Mouse (Mus musculus) adrenal gland, postnatal 25 days (tissue): ENCODE measurements around the gene Cmbl. TPM values are rescaled to one million over a fixed set of nuclear protein-coding genes. Genes with fewer than 3 reads are reported as not detected.
A peak's percentile ranks its signal among the peaks of the same experiment; 100 is the strongest.

ENCODE experiments used
- DNase-seq: peaks from one replicate; pipeline ENCODE4 v3.0.0; 2021; ENCODE audit warnings: mixed read lengths
- long read RNA-seq: library from polyadenylated mRNA; stranded (forward); transcript quantifications from one replicate; pipeline ENCODE4 v2.0.0, GENCODE M21; 2021
- total RNA-seq: library from RNA; stranded (reverse); gene quantifications from 2 replicates; pipeline ENCODE4 v1.2.3, GENCODE M21; 2021

Gene Cmbl
- total RNA-seq, result 180 and 181 TPM in 2 replicates
- long read RNA-seq, transcript Cmbl-204 (6 exons, 777 nt), result minor isoform, 13 of 137 reads
- long read RNA-seq, transcript Cmbl-201 (6 exons, 1,155 nt), result major isoform, 76 of 137 reads
- long read RNA-seq, partial matches to known transcripts, result 11 of 137 reads
- long read RNA-seq, other reads (novel, unspliced or antisense), result 37 of 137 reads

DNA sequence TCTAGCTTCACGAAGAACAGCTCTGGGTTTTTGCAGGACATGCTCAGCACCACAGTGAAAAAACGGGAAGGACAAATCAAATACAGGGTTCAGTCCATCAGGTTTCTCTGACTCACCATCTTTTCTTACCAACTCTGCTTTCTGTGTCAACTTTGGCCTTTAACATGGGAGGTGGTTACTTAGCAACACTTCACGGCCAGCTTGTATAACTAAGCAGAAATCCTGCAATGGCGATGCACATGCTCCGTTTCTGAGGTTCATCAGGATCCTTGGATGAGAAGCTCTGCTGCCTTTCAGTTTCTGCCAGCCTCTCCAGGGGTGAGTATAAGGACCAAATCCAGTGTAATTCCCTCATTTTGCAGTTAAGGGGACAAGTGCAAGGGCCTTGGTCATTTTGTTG, at the start of gene Cmbl:
Gene Cmbl (plus strand): TSS at position 206 of the 400 bp plus-strand sequence.
- no peak for DNase-seq

GRCm38 (mm10) chr15:31517186-31517585, 48.0 kb upstream of the Cmbl start:
- no peak for DNase-seq

GRCm38 (mm10) chr15:31518371-31518770, 46.8 kb upstream of the Cmbl start:
- DNase-seq, result no peak

DNA sequence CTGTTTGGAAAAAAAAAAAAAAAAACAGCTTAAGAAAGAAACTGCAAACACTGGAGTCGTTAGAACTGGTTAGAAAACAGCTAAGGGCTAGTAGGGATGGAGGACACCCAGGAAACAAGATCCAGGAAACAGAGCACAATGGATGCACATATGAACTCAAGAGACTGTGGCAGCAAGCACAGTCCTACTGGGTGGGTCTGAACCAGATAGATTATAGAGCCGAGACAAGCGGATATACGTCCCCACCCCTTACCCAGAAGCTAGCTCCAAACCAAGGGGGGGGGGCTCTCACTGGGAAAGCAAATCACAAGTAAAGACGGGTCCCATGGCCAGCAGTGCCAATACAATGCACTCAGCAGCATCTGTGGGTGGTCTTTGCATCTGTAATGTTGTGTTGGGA, 46.2 kb upstream of the Cmbl start:
- no peak for DNase-seq

- no peak for DNase-seq
These were observed 38.7 kb upstream of the Cmbl start for GRCm38 (mm10) chr15:31526463-31526862.

DNA sequence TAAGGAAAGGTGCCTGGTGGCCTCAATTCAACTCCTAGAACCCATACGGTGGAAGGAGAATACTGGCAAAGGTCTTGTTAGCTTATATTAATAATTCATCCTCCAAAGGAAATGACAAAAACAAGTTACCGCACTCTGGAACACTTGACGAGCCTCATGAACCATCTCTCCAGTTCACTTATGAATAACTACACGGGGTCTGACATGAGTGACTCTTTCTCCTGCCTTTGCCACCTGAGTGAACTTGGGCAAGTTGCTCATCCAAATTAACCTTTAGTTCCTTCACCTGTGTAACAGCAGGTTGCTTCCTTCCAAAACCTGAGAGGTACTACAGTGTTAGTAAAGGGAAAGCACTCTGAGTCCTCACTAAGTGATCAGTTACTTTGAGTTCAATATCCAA, 36.7 kb upstream of the Cmbl start:
- DNase-seq, result no peak

GRCm38 (mm10) chr15:31529103-31529502, 36.1 kb upstream of the Cmbl start:
- no peak for DNase-seq

DNA sequence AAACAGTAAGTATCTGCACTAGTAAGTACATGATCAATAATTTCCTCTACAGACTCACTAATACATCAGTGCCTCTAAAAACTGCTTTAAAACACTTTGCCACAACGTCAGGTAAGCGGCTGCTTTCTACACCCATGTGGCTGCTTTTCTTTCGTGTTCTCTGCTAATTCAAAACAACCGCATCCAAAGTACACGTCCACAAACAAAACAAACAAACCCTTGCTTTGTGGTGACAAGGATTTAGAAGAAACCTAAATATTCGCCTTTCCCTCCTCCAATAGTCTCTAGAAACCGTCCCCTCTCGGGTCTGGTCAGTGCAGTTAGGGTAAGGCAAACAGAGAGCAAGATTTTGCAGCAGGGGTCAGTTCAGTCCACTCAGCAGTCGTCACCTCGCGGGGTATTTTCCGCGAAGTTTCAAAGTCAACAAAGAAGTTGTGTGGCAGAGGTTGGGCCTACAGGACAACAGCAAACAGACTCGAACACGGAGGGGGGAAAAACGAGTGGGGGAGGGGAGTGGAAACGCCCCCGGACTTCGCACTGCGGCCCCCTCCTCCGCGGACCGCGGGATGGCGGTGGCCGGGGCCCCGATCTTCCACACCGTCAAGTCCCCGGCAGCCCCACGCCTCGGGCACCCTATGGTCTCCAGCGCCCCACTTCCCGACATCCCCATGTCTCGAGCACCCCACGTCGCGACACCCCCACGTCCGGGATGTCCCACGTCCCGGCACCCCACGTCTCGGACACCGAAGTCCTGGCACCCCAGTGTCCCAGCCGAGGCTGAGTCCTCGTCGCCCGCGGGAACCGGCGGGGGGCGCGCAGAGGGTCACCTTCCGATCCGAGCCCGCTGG, 35.2 kb upstream of the Cmbl start:
- DNase-seq, result peak; percentile 33

DNA sequence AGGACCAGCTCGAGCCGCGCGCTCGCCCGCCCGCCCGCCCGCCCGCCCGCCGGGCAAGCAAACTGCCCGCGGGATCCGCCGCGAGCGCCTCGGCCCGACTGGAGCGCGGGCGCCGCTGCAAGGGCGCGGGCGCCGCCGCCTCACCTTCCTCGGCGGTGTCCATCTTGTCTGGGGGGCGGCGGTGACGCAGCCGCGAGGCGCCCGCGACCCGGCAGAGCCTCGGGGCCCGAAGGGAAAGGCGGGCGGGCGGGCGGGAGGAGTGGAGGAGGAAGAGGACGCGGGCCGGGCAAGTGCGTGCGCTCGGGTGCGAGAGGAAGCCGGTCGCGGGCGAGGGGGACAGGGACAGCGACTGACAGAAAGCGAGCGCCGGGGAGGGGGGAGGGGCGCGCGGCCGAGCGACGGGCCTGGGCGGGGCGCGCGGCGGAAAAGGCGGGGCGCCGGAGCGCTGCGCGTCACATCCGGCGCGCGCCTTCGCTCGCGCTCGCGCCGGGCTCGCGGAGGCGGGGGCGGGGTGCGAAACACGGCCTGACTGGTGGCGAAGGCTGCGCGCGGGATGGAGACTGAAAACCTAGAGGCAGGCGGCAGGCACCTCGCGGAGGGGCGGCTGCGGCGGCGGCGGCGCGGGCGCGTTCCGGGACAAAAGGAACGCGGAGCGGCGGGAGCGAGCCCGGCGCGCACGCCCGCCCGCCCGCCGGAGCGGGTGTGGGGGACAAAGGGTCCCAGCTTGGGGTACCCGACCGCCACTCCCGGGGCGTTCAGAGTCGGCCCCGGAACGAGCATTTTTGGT, 34.3 kb upstream of the Cmbl start, which contains the start of gene March6:
Gene March6 (minus strand): TSS at position 395 of the 787 bp plus-strand sequence.
- DNase-seq, result peak; percentile 90

GRCm38 (mm10) chr15:31531446-31532330, 33.5 kb upstream of the Cmbl start:
- no peak for DNase-seq

DNA sequence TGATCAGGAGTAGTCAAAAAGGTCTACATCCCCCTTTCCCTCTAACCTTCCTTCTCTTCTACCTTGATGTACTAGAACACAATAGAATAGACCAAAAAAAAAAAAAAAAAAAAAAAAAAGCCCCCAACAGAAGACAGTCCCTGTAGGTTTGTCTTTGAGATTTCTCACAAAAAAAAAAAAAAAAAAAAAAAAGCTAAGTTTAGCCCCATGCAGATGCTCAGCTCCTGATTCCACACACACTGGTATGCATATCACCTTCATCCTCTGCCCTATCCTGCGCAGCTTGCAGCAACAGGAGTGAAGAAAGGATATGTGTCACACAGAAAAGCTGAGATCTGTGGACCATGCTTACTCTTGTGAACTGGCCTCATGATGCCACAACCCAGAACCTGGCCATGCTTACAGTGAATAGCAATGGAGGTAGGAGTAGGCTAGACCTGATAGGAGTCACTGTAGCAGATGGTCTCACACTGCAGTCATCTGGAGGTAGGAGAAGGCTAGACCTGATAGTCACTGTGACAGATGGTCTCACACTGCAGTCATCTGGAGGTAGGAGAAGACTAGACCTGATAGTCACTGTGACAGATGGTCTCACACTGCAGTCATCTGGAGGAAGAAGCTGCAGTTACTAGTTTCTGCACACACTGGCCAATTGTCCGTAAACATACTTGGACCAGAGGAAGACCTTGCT, 32.7 kb upstream of the Cmbl start:
- no peak for DNase-seq

DNA sequence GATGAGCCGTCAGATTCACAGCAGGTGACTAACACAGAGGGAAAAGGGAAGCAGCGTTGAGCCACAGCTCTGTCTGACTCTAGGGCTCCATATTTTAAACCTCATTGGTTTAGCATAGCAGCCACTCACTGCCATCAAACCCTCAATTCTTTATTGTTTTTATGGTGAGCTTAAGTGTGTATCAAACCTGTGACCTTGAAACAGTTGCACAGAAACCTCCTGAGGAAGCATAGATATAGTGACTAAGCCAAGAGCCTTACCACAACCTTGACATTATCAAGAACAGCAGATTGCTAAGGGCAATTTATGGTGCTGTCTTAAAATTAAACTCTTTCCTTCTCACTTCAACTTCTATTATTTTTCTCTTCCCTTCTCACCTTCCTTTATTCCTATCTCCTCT, 31.7 kb upstream of the Cmbl start:
- no peak for DNase-seq

DNA sequence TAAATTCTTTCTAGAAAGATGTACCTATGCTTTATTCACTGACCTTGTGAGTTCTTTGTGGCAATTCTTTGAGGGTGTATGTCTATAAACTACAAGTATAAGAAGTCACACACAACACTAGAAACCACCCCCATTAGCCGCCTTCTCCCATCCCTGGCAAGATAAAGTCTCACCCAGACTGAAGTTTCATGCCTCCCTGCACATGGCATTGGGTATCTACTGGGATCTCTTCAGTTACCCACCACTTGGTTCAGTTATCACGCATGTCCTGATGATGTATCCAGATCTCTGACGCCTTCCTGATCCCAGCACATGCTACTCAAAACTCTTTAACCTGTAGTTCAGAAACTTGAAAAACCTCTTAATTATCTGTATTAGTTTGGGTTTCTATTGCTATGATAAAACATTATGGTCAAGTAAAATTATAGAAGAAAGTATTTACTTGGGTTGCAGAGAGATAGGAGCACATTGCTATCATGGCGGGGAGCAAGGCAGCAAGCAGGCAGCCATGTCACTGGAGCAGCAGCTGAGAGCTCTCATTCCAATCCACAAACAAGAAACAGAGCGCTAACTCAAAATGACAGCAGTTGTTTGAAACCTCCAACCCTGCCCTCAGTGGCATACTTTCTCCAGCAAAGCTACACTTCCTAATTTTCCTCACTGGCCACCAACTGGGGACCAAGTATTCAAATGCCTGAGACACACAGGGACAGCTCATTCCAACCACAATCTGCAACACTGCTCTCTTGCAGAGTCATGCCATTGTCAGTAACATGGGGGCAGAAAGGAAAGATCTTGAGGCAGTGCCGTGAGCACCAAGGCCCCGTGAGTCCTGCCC, 30.5 kb upstream of the Cmbl start:
- no peak for DNase-seq

- DNase-seq, result no peak
These were observed 29.8 kb upstream of the Cmbl start for GRCm38 (mm10) chr15:31535259-31535855.

- peak; percentile 40 for DNase-seq
These were observed 29.0 kb upstream of the Cmbl start for GRCm38 (mm10) chr15:31536051-31536737.

DNA sequence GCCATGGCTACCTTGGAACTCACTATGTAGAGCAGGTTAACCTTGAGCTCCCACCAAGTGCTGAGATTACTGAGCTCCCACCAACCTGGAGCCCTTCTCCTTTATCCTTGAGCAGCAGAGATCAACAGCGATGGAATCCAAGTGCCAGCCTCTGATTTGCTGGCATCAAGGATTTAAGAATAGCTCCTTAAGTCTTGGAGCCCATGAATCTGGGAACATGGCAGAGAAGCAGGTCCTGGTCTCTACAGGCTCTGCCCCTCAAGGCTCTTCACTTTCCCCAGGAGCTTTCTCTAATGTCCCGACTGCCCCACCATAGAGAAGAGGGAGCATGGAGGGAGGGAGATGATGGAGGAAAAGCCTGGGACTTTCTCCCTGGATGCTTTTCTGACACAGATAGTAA, 27.5 kb upstream of the Cmbl start:
- DNase-seq, result no peak

DNA sequence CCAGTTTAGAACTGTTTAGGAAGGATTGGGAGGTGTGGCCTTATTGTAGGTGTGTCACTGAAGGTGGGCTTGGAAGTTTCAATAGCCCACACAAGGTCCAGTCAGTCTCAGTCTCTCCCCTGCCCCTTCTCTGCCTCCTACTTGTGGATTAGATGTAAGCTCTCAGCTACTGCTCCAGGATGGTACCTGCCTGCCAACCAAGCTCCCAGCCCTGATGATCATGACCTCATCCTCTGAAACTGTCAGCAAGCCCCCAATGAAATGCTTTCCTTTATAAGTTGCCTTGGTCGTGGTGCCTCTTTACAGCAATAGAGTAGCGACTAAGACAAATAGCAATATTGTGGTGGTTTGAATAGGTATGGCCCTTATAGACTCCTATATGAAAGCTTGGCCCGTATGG, 26.8 kb upstream of the Cmbl start:
- DNase-seq, result no peak

DNA sequence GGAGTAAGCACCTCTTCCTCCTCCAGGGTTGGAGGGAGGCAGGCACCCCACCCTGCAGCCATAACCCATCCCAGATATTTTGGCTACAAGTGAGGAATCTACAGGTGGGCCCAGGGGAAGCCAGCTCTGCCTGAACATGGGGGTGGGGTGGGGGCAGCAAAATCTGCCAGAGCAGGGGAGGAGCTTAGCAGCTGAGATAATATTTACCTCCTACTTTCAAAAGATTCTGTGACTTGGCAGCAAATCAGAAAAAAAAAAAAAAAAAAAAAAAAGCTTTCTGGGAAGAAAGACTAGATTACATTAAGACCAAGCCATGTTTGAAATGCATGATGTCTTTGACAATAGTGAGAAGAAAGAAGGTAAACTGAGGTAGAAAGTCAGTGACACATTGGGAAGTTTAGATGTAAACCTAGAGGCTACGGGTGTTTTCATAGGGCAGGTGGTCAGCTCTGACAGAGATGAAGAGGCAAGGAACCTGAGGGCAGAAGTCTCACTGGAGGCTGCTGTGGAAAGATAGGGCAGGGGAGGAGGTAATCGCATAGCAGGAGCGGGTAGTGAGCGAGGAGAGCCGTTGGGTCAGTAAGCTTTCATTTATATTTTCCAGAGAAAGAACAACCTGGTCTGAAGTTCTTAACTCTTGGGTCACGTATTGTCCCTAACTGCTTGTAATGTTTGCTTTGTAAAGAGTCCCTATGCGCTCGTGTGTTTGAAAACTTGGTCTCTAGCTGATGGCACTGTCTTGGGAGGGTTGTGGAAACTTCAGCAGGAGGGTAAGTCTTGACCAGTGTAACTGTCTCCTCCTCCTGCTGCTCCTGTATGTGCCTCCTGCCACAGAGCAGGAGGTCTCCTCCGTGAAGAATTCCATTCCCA, 25.3 kb upstream of the Cmbl start:
- no peak for DNase-seq

DNA sequence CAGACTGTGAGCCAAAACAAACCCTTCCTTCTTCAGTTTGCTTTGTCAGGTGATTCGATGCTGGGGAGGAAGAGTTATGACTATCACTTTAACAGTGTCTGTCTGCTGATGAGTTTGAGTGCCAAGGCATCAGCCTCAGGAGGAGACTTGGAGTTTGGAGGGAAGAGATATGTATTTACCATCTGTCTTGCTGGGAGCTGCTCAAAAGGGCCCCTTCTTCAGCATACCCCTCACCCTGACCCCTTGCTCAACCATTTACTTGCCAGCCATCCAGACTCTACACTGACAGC, 24.7 kb upstream of the Cmbl start:
- no peak for DNase-seq
